Mouse (Mus musculus): ENCODE measurements at regions not wholly inside any gene's neighbourhood (a gene's known extent, or its start where the extent isn't known, plus 50 kb on each side); places are given as distances from the start of the nearest gene placed in this dataset.

GRCm38 (mm10) chr4:34226886-34227285, 176.9 kb upstream of the Spaca1 start:
- TF ChIP-seq CTCF (IDR thresholded peaks at IDR 0.05; ENCODE audit: low read depth) (no peak), EP300 (IDR thresholded peaks at IDR 0.05; ENCODE audit: low read depth) (no peak)
